Mouse (Mus musculus): ENCODE measurements at regions not wholly inside any gene's neighbourhood (a gene's known extent, or its start where the extent isn't known, plus 50 kb on each side); places are given as distances from the start of the nearest gene placed in this dataset.
A peak's percentile ranks its signal among the peaks of the same experiment; 100 is the strongest.

DNA sequence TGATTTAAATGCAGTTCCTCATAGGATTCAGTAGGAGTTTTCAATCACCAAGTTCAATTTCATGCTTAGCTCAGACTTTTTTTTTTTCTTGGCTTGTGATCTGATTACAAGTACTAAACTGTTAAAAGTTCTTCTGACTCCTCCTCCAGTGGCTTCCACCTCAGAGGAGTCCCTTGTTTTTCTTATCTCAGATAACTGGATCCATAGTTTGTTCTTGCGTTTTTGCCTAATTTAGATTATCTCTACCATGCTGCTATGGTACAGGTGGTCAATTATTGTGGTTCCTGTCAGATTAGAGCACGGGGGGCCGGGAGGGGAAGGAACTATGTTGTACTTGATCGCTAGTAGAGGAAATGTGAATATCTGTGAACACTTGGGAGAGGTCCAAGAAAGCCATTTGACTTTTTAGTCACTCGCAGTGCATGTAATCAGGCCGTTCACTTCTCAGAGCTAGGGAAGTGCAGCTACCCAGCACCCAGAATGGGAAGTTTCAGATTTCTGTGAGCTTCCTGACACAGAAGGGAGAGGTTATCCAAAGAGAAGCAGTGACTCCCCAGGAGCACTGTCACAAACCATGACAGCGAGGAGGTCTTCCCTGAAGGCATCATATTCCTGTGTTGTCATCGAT is 89.0 kb upstream of the Kitl start:
- Histone ChIP-seq H3K27me3 (replicated peaks) (no peaks in the 10 kb centered on the region), H3K4me3 (no peak overlapping the region), H3K4me2 (no peak overlapping the region), H3K9me3 (replicated peaks) (no peaks in the 10 kb centered on the region), H3K4me1 (replicated peaks) (0 out of 2 replicates have a peak, but pooled peaks cover 12% of the 10 kb centered on the region), H3K9ac (no peak overlapping the region), H3K36me3 (no peaks in the 10 kb centered on the region), H3K27ac (ENCODE audit: poor library complexity, severe bottlenecking) (no peak overlapping the region)
- 41% methylated on average over 8 of the region's 8 CpGs for WGBS
- ATAC-seq (ENCODE audit: insufficient number of reproducible peaks, low FRiP score): 0 out of 2 replicates have a peak, but pooled peaks have one; percentile 34

GRCm38 (mm10) chr10:99924541-99924940 is 90.9 kb upstream of the Kitl start:
- H3K4me1 ChIP-seq (replicated peaks): 0 out of 2 replicates have a peak, but pooled peaks cover 12% of the 10 kb centered on the region
- no peak overlapping the region for H3K9ac ChIP-seq
- H3K27ac ChIP-seq (ENCODE audit: poor library complexity, severe bottlenecking): no peak overlapping the region
- no peaks in the 10 kb centered on the region for H3K9me3 ChIP-seq (replicated peaks)
- 73% methylated on average over 3 of the region's 3 CpGs for WGBS
- no peaks in the 10 kb centered on the region for H3K36me3 ChIP-seq
- H3K27me3 ChIP-seq (replicated peaks): no peaks in the 10 kb centered on the region
- ATAC-seq (ENCODE audit: insufficient number of reproducible peaks, low FRiP score): no peak
- H3K4me2 ChIP-seq: no peak overlapping the region
- no peak overlapping the region for H3K4me3 ChIP-seq

DNA sequence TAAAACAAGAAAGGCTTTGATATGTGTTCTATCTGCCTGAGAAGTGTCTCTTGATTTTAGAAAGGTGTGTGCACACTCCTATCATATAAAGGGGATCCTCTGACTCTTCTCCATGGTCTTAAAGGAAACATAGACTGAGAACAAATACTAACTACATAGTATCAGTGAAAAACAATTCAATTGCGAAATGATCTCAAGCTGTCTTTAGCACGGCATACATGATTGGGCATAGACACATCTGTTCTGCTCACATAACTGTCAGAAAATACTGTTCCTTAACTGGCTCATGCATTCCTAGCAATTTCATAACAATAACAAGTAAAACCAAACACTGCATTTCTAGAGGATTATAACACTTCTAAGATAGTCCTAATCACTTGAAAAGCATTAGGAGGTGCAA is 95.5 kb upstream of the Kitl start:
- no peaks in the 10 kb centered on the region for H3K4me1 ChIP-seq (replicated peaks)
- no peaks in the 10 kb centered on the region for H3K9me3 ChIP-seq (replicated peaks)
- no peak overlapping the region for H3K9ac ChIP-seq
- no peak overlapping the region for H3K27ac ChIP-seq (ENCODE audit: poor library complexity, severe bottlenecking)
- ATAC-seq (ENCODE audit: insufficient number of reproducible peaks, low FRiP score): no peak
- no peaks in the 10 kb centered on the region for H3K27me3 ChIP-seq (replicated peaks)
- no peak overlapping the region for H3K4me3 ChIP-seq
- no peaks in the 10 kb centered on the region for H3K36me3 ChIP-seq
- 80% methylated on average over 2 of the region's 2 CpGs for WGBS
- H3K4me2 ChIP-seq: no peak overlapping the region

- Histone ChIP-seq H3K9me3 (replicated peaks) (no peaks in the 10 kb centered on the region), H3K4me1 (replicated peaks) (peaks cover 3% of the 10 kb centered on the region), H3K36me3 (no peaks in the 10 kb centered on the region), H3K9ac (no peak overlapping the region), H3K4me2 (no peak overlapping the region), H3K4me3 (no peak overlapping the region), H3K27ac (ENCODE audit: poor library complexity, severe bottlenecking) (no peak overlapping the region), H3K27me3 (replicated peaks) (no peaks in the 10 kb centered on the region)
- no peak for ATAC-seq (ENCODE audit: insufficient number of reproducible peaks, low FRiP score)
- WGBS: 75% methylated on average over 7 of the region's 7 CpGs
These were observed 96.7 kb upstream of the Kitl start for GRCm38 (mm10) chr10:99918567-99919320.

GRCm38 (mm10) chr10:99913846-99914187 is 101.6 kb upstream of the Kitl start:
- ATAC-seq (ENCODE audit: insufficient number of reproducible peaks, low FRiP score): no peak
- no peak overlapping the region for H3K9ac ChIP-seq
- H3K36me3 ChIP-seq: no peaks in the 10 kb centered on the region
- no peaks in the 10 kb centered on the region for H3K9me3 ChIP-seq (replicated peaks)
- H3K4me3 ChIP-seq: peak overlapping the region; percentile 45; the same call in 1 of the 2 replicates
- no peaks in the 10 kb centered on the region for H3K27me3 ChIP-seq (replicated peaks)
- peak overlapping the region; percentile 62 for H3K4me2 ChIP-seq
- H3K4me1 ChIP-seq (replicated peaks): peaks cover 4% of the 10 kb centered on the region
- 64% methylated on average over 4 of the region's 4 CpGs for WGBS
- H3K27ac ChIP-seq (ENCODE audit: poor library complexity, severe bottlenecking): no peak overlapping the region

DNA sequence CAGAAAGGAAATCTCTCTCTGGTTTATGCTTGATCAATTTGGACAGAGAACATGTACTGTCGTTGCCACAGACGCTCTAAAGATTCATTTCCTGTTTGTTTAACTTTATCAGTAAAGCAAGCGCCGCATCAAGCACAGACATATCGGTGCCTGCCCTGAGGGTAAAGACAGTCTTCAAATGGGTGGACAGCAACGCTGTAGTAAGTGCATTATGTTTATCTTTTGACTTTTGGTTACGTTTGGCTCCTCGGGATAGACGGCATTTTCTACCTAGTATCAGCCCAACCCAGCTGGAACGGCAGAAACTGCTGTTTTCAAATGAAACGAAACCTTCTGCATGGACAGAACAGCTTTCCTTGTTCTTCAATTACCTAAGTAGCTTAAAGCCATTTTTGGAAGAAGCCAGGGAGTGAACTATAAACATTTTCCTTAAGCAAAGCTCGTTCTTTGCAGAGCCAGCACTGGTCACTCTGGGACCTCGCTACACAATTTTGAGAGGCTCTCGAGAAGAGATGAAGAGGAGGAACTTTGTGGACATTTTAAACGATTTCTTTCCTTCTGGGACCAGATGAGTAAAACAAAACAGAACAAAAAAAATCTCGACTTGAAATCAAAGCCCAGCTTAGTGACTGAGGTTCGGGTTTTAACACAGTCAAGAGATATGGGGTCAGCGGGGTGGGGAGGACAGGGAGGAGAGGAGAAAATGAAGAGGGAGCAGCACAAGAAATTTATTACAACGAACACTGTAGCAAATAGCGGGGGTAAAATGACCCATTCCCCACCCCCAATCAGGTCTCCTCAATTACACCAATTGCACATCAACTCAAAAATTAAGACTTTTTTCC is 102.2 kb upstream of the Kitl start:
- Histone ChIP-seq H3K27ac (ENCODE audit: poor library complexity, severe bottlenecking) (no peak overlapping the region), H3K36me3 (no peaks in the 10 kb centered on the region), H3K4me2 (peak overlapping the region; percentile 62), H3K4me3 (peak overlapping the region; percentile 45), H3K9ac (no peak overlapping the region; the same call in 1 of the 2 replicates), H3K9me3 (replicated peaks) (no peaks in the 10 kb centered on the region), H3K27me3 (replicated peaks) (no peaks in the 10 kb centered on the region), H3K4me1 (replicated peaks) (peaks cover 4% of the 10 kb centered on the region)
- WGBS: 31% methylated on average over 20 of the region's 20 CpGs
- ATAC-seq (ENCODE audit: insufficient number of reproducible peaks, low FRiP score): no peak

GRCm38 (mm10) chr10:99910011-99910723 is 105.3 kb upstream of the Kitl start:
- Histone ChIP-seq H3K27me3 (replicated peaks) (no peaks in the 10 kb centered on the region), H3K4me2 (no peak overlapping the region), H3K9ac (no peak overlapping the region), H3K9me3 (replicated peaks) (no peaks in the 10 kb centered on the region), H3K4me1 (replicated peaks) (peaks cover 4% of the 10 kb centered on the region), H3K36me3 (no peaks in the 10 kb centered on the region), H3K27ac (ENCODE audit: poor library complexity, severe bottlenecking) (no peak overlapping the region), H3K4me3 (no peak overlapping the region)
- ATAC-seq (ENCODE audit: insufficient number of reproducible peaks, low FRiP score): no peak
- WGBS: 60% methylated on average over 4 of the region's 4 CpGs

DNA sequence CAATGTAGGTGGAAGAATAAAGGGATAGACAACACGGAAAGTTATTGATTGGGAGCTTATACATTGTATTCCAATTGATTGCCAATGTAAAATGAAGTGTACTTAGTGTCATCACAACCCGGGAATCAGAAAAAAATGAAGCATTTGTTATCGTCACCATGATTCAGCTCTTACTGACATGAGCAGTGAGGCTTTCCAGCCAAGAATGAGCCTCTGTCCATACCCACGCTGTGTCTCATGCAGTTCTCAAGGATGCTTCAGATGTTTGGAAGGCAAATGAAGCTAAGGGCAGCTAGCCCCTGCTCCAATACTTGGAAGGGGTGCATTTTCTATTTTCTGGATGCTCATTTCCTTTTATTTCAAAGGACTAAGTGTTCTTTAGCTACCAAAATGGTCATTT is 107.4 kb upstream of the Kitl start:
- H3K27ac ChIP-seq (ENCODE audit: poor library complexity, severe bottlenecking): no peak overlapping the region
- no peak overlapping the region for H3K4me3 ChIP-seq
- no peaks in the 10 kb centered on the region for H3K36me3 ChIP-seq
- H3K4me1 ChIP-seq (replicated peaks): no peaks in the 10 kb centered on the region
- H3K27me3 ChIP-seq (replicated peaks): no peaks in the 10 kb centered on the region
- no peak overlapping the region for H3K4me2 ChIP-seq
- H3K9ac ChIP-seq: no peak overlapping the region
- H3K9me3 ChIP-seq (replicated peaks): no peaks in the 10 kb centered on the region
- no peak for ATAC-seq (ENCODE audit: insufficient number of reproducible peaks, low FRiP score)
- 79% methylated on average over 4 of the region's 4 CpGs for WGBS

DNA sequence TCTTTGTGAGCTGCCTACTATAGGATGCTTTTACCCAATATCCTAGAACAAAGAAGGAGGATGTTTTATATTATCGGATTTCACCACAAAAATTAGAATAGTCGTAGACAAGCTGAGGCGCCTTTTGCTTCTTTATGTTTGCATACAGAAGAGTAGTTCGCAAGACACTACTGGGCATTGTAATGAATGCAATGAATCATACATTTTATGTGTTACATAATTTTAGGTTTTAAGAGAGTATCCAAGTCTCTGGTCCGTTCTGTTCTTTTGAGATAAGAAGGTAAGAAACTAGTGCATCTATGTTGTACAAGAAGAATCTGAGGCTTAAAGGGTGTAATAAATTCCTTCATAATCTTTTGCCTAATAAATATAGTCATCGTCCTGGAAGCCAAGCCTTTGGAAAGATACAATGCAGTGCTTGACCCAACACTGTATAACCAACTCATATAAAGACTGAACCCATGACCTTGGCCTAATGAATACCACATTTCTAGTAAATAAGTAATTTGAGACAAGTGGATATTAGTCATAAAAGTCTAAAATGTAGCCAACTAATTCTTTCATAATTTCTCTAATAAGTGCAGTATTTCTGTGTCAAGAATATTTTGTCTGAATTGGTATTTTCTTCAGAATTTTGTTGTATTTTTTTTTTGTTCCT is 108.5 kb upstream of the Kitl start:
- no peak for ATAC-seq (ENCODE audit: insufficient number of reproducible peaks, low FRiP score)
- Histone ChIP-seq H3K4me2 (no peak overlapping the region), H3K4me1 (replicated peaks) (no peaks in the 10 kb centered on the region)

DNA sequence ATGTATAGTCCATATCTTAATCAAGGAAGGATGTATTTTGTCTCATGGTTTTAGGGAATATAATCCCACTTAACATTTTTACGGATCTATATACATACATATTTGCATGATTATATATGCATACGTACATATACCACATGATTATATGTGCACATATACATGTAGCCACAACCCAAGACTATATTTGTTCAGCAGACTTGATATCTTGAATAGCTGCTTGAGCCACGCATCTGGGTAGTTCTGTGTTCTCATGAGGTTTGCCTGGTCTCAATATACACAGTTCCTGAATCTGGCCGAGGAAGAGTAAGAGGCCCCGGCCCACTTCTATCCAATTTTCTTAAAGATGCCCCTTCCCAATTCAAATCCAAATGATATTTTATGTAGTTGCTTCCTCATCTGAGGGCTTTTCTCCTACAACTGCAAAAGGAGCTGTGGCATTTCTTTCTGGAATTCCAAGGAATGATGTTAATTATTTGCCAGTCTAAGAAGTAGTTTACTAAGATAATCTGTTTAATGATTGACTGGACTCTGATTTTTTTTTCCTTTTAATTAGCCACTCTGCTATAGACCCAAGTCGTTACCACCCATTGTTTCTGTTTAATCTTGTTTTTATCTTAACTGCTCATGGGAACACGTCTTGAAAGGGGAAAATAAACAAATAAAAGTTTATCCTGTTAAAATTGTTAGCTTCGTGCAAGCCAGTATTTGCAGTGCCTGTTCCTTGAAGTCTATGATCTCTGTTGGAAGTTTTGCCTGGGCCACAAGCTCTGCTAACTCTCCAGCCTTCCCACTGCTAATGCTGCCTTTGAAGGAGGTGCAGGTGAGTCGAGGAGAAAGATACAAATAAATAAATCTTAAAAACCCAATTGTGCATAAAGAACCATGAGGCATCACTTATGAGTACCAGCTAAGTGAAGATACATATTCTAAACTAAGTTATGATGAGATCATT is 112.9 kb upstream of the Kitl start:
- WGBS: 67% methylated on average over 9 of the region's 9 CpGs
- ATAC-seq (ENCODE audit: insufficient number of reproducible peaks, low FRiP score): no peak
- Histone ChIP-seq H3K36me3 (no peaks in the 10 kb centered on the region), H3K4me1 (replicated peaks) (no peaks in the 10 kb centered on the region), H3K9me3 (replicated peaks) (no peaks in the 10 kb centered on the region), H3K4me2 (no peak overlapping the region), H3K9ac (no peak overlapping the region), H3K4me3 (no peak overlapping the region), H3K27me3 (replicated peaks) (no peaks in the 10 kb centered on the region), H3K27ac (ENCODE audit: poor library complexity, severe bottlenecking) (no peak overlapping the region)

More for the DNA sequence above, 108.5 kb upstream of the Kitl start:
- Histone ChIP-seq H3K27me3 (replicated peaks) (no peaks in the 10 kb centered on the region), H3K27ac (ENCODE audit: poor library complexity, severe bottlenecking) (no peak overlapping the region), H3K9ac (no peak overlapping the region), H3K36me3 (no peaks in the 10 kb centered on the region), H3K9me3 (replicated peaks) (no peaks in the 10 kb centered on the region), H3K4me3 (no peak overlapping the region)
- 83% methylated on average over 6 of the region's 6 CpGs for WGBS

All from heart, embryonic 12.5 days (tissue).